Mouse (Mus musculus) brain, embryonic 14.5 days (tissue): ENCODE data around the gene Eral1.

Experiments
- CTCF ChIP-seq: fragments of 200-500 bp; IDR thresholded peaks from 2 replicates; pipeline ENCODE4 v1.5.1; 2012; ENCODE audit warnings: inconsistent platforms, mild to moderate bottlenecking, moderate library complexity, borderline replicate concordance; ENCODE audit not compliant: insufficient read depth, insufficient read length; ENCODE audit errors: extremely low read depth
- POLR2A ChIP-seq: fragments of 200-500 bp; IDR thresholded peaks from 2 replicates; pipeline ENCODE4 v1.6.1; 2012; ENCODE audit warnings: mild to moderate bottlenecking, inconsistent platforms, borderline replicate concordance; ENCODE audit not compliant: poor library complexity, insufficient read depth, insufficient read length, severe bottlenecking; ENCODE audit errors: extremely low read depth

- TF ChIP-seq CTCF = no peak
- TF ChIP-seq POLR2A = no peak
These were observed 7.6 kb upstream of the Eral1 start for GRCm38 (mm10) chr11:78087756-78088281.
